In the genomic region with DNA sequence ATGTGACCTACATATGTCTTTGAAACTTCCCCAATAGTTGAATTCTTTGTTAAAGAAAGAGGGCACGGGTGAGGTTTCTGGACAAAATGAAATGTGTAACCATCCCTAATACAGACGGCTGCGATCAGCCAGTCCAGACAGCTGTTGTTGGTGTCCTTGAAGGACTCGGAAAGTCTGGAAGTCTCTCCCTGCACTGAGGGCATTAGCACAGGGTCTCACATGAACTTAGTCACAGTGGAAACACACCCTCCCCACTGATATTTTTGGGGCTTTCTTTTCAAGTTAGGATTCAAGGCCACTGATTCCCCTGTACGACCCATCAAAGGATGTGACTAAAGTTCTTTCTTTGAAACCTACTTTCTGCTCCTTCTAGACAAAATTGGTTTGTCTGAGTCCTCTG, we compare ENCODE assay signal across 30 mouse cellular contexts. TPM values are rescaled to one million over a fixed set of nuclear protein-coding genes. Genes with fewer than 3 reads are reported as not detected.
DNase-seq lines count a peak whose midpoint lies in the region; ATAC-seq and TF ChIP-seq lines count a peak whose summit lies in the region.
"Had no signal": no experiment of that assay in that cellular context is flagged by ENCODE, and none has a peak within 500 bp of the region (broad histone marks: within the 10 kb centered on the region; RNA-seq: fewer than 3 reads in every experiment).

No protein-coding gene starts in this region.

- no peaks in the 10 kb centered on the region for H3K27me3 ChIP-seq in heart, embryonic 13.5 days (replicated peaks)
- no peaks in the 10 kb centered on the region for H3K27me3 ChIP-seq in heart, postnatal 0 days (ENCODE audit: control insufficient read depth, insufficient read depth, low read length)
- no peaks in the 10 kb centered on the region for H3K27me3 ChIP-seq in heart, embryonic 11.5 days (ENCODE audit: control insufficient read depth, insufficient read depth, low read length)
- H3K27me3 ChIP-seq: embryonic facial prominence, embryonic 13.5 days; forebrain, embryonic 12.5 days; forebrain, embryonic 15.5 days; hindbrain, embryonic 12.5 days; hindbrain, embryonic 15.5 days had no signal

- DNase-seq in heart, adult 11 months = peak; percentile 55
- no peak for DNase-seq in heart, adult 18-20 months
- DNase-seq in heart, adult 9 months (ENCODE audit: low spot score in 2 of 2) = no peak
- DNase-seq in heart, postnatal 0 days (ENCODE audit: low spot score) = no peak
- DNase-seq in ovary, adult 18-20 months (ENCODE audit: low spot score) = peak; percentile 26
- DNase-seq in ovary, postnatal 14 days (ENCODE audit: low spot score) = no peak
- DNase-seq: adrenal gland, adult 8-10 months; adrenal gland, postnatal 25 days; cerebellum, adult 11-12 months; cerebellum, adult 8-10 months; cerebellum, postnatal 10 days; cerebellum, postnatal 36 days; embryo, embryonic 11 days; gastrocnemius, postnatal 25 days; heart, postnatal 10 days had no signal

- no peak for TF ChIP-seq CTCF in heart, postnatal 0 days (IDR thresholded peaks at IDR 0.05; ENCODE audit: low read depth)

- 76% methylated on average over 5 of the region's 5 CpGs for WGBS in heart, embryonic 13.5 days
- 78% methylated on average over 5 of the region's 5 CpGs for WGBS in heart, postnatal 0 days
- WGBS in heart, embryonic 11.5 days (ENCODE audit: insufficient replicate concordance) = 84% methylated on average over 5 of the region's 5 CpGs

- H3K9ac ChIP-seq in heart, embryonic 13.5 days = no peak overlapping the region
- H3K9ac ChIP-seq in heart, postnatal 0 days (replicated peaks; ENCODE audit: low read depth, low read length) = no peak overlapping the region
- H3K9ac ChIP-seq in heart, embryonic 11.5 days (ENCODE audit: low read depth, low read length) = no peak overlapping the region
- H3K9ac ChIP-seq: embryonic facial prominence, embryonic 13.5 days; forebrain, embryonic 12.5 days; forebrain, embryonic 15.5 days; hindbrain, embryonic 12.5 days; hindbrain, embryonic 15.5 days had no signal

- H3K4me2 ChIP-seq in heart, embryonic 13.5 days = no peak overlapping the region
- no peak overlapping the region for H3K4me2 ChIP-seq in heart, postnatal 0 days (ENCODE audit: low read depth, low read length)
- H3K4me2 ChIP-seq in heart, embryonic 11.5 days = no peak overlapping the region
- H3K4me2 ChIP-seq: embryonic facial prominence, embryonic 13.5 days; forebrain, embryonic 12.5 days; forebrain, embryonic 15.5 days; hindbrain, embryonic 12.5 days; hindbrain, embryonic 15.5 days had no signal

- H3K27ac ChIP-seq in heart, embryonic 13.5 days (replicated peaks) = peak overlapping the region; percentile 82
- H3K27ac ChIP-seq in heart, postnatal 0 days (ENCODE audit: low read depth) = peak overlapping the region; percentile 88
- no peak overlapping the region for H3K27ac ChIP-seq in heart, embryonic 11.5 days (ENCODE audit: low read depth, low read length)
- H3K27ac ChIP-seq: embryonic facial prominence, embryonic 10.5 days; embryonic facial prominence, embryonic 13.5 days; forebrain, embryonic 12.5 days; forebrain, embryonic 15.5 days; hindbrain, embryonic 12.5 days; hindbrain, embryonic 15.5 days had no signal

- ATAC-seq in heart, embryonic 13.5 days (ENCODE audit: extremely low read depth, insufficient number of reproducible peaks, low FRiP score, low TSS enrichment) = no peak
- no peak for ATAC-seq in heart, postnatal 0 days (ENCODE audit: insufficient read depth, low read depth)
- ATAC-seq in heart, embryonic 11.5 days (replicated peaks; ENCODE audit: insufficient number of reproducible peaks, low FRiP score, low TSS enrichment) = no peak
- ATAC-seq: activated CD4-positive, CD25-positive, alpha-beta regulatory T cell, adult 4 months; forebrain, embryonic 15.5 days; intestine, postnatal 0 days had no signal

- H3K9me3 ChIP-seq in heart, embryonic 13.5 days = no peaks in the 10 kb centered on the region
- H3K9me3 ChIP-seq in heart, postnatal 0 days (replicated peaks; ENCODE audit: control insufficient read depth, low read length) = no peaks in the 10 kb centered on the region
- no peaks in the 10 kb centered on the region for H3K9me3 ChIP-seq in heart, embryonic 11.5 days (replicated peaks; ENCODE audit: control insufficient read depth, low read length)
- H3K9me3 ChIP-seq: embryonic facial prominence, embryonic 10.5 days; embryonic facial prominence, embryonic 13.5 days; forebrain, embryonic 12.5 days; forebrain, embryonic 15.5 days; hindbrain, embryonic 12.5 days; hindbrain, embryonic 15.5 days had no signal

- no peak for TF ChIP-seq EP300 in heart, postnatal 0 days (IDR thresholded peaks at IDR 0.05; ENCODE audit: low read depth)

- no peak overlapping the region for H3K4me3 ChIP-seq in heart, embryonic 13.5 days
- no peak overlapping the region for H3K4me3 ChIP-seq in heart, postnatal 0 days (ENCODE audit: low read depth, low read length)
- H3K4me3 ChIP-seq in heart, embryonic 11.5 days (ENCODE audit: low read depth, low read length) = no peak overlapping the region
- H3K4me3 ChIP-seq: embryonic facial prominence, embryonic 10.5 days; embryonic facial prominence, embryonic 13.5 days; erythroblast, embryonic 14.5 days; forebrain, embryonic 12.5 days; forebrain, embryonic 15.5 days; hindbrain, embryonic 12.5 days; hindbrain, embryonic 15.5 days had no signal

- H3K36me3 ChIP-seq in heart, embryonic 13.5 days = no peaks in the 10 kb centered on the region
- no peaks in the 10 kb centered on the region for H3K36me3 ChIP-seq in heart, postnatal 0 days (replicated peaks; ENCODE audit: control insufficient read depth, insufficient read depth, low read length)
- no peaks in the 10 kb centered on the region for H3K36me3 ChIP-seq in heart, embryonic 11.5 days (ENCODE audit: control insufficient read depth, insufficient read depth, low read length)
- H3K36me3 ChIP-seq: embryonic facial prominence, embryonic 10.5 days; embryonic facial prominence, embryonic 13.5 days; forebrain, embryonic 12.5 days; forebrain, embryonic 15.5 days; hindbrain, embryonic 12.5 days; hindbrain, embryonic 15.5 days had no signal

- peaks cover 51% of the 10 kb centered on the region for H3K4me1 ChIP-seq in heart, embryonic 13.5 days
- H3K4me1 ChIP-seq in heart, postnatal 0 days (ENCODE audit: control insufficient read depth, insufficient read depth) = peaks cover 40% of the 10 kb centered on the region
- peaks cover 25% of the 10 kb centered on the region for H3K4me1 ChIP-seq in heart, embryonic 11.5 days (ENCODE audit: control insufficient read depth, insufficient read depth, low read length)
- H3K4me1 ChIP-seq: forebrain, embryonic 12.5 days; forebrain, embryonic 15.5 days; hindbrain, embryonic 15.5 days had no signal

RNA-seq across cellular contexts. Expression of gene Vstm4, which starts 23.8 kb away (rescaled TPM):
- 1 to 10 TPM; 8.4 to 8.7 TPM for total RNA-seq in heart, adult 18-20 months (2021)
- 15.8 and 16.1 TPM in 2 replicates for polyA plus RNA-seq in heart, embryonic 13.5 days (2015; fragmentation: Nextera tagmentation; extraction: Ambion mirVana)
- total RNA-seq in heart, postnatal 0 days (2014; rRNA removed; ENCODE audit: low replicate concordance) = 11.5 and 22.9 TPM in 2 replicates
- polyA plus RNA-seq in heart, postnatal 0 days (2015; fragmentation: Nextera tagmentation; extraction: Ambion mirVana) = 21.5 and 22.2 TPM in 2 replicates
- 9.7 and 12.5 TPM in 2 replicates for polyA plus RNA-seq in heart, embryonic 11.5 days (2014; fragmentation: Nextera tagmentation; extraction: Ambion mirVana)
- polyA plus RNA-seq: erythroblast, embryonic 14.5 days had no signal

RNA-seq across cellular contexts. Expression of gene Fam170b, which starts 46.6 kb away (rescaled TPM):
- not detected for total RNA-seq in heart, adult 18-20 months (2021)
- 0.08 and 0.20 TPM in 2 replicates for polyA plus RNA-seq in heart, embryonic 13.5 days (2015; fragmentation: Nextera tagmentation; extraction: Ambion mirVana)
- total RNA-seq in heart, postnatal 0 days (2014; rRNA removed; ENCODE audit: low replicate concordance) = not detected in 2 replicates
- polyA plus RNA-seq in heart, postnatal 0 days (2015; fragmentation: Nextera tagmentation; extraction: Ambion mirVana) = 0.12 and 0.14 TPM in 2 replicates
- polyA plus RNA-seq in heart, embryonic 11.5 days (2014; fragmentation: Nextera tagmentation; extraction: Ambion mirVana) = not detected in 2 replicates
- total RNA-seq: gastrocnemius, postnatal 25 days; heart, postnatal 10 days; hematopoietic stem cell, adult 5-6 weeks had no signal
- polyA plus RNA-seq: activated CD4-positive, CD25-positive, alpha-beta regulatory T cell, adult 4 months; brain, embryonic 14.5 days; cortical plate, adult 2 months; embryonic facial prominence, embryonic 10.5 days; embryonic facial prominence, embryonic 13.5 days; erythroblast, embryonic 14.5 days; forebrain, embryonic 12.5 days; forebrain, embryonic 15.5 days; hindbrain, embryonic 12.5 days; intestine, embryonic 14.5 days; intestine, postnatal 0 days had no signal

Comparison
In these comparisons a context has a peak if more than half of its experiments do, and no peak if none do; other contexts are left out.
1. DNase-seq: peak in heart, adult 11 months (single experiment) and ovary, adult 18-20 months (single experiment); none in heart, adult 18-20 months (0 of 2), heart, adult 9 months (0 of 2), heart, postnatal 0 days (single experiment) and ovary, postnatal 14 days (single experiment).